Mouse (Mus musculus) cerebellum, adult 8-10 months (tissue): ENCODE data around the gene Eif4e.
"Not testable (repeated sequence)": the region's sequence is repeated elsewhere in the genome, so short reads cannot be mapped to it uniquely, and the experiment has no call there.

Experiments used
- DNase-seq: peaks from one replicate; pipeline ENCODE4 v3.0.0; 2022

Gene Eif4e

GRCm38 (mm10) chr3:138519218-138519617, 6.8 kb upstream of the Eif4e start:
- no peak for DNase-seq

GRCm38 (mm10) chr3:138523956-138524355, 2.0 kb upstream of the Eif4e start:
- DNase-seq, result no peak

GRCm38 (mm10) chr3:138525494-138525893, 485 bp upstream of the Eif4e start:
- no peak for DNase-seq

GRCm38 (mm10) chr3:138526916-138527666, 1.1 kb downstream of the Eif4e start:
- DNase-seq, result peak; percentile 96

GRCm38 (mm10) chr3:138527667-138528231, 1.8 kb downstream of the Eif4e start:
- peak; percentile 60 for DNase-seq

- DNase-seq, result no peak
Measured at GRCm38 (mm10) chr3:138528265-138528664, 2.3 kb downstream of the Eif4e start.

GRCm38 (mm10) chr3:138530578-138531478, 4.8 kb downstream of the Eif4e start:
- DNase-seq, result no peak

GRCm38 (mm10) chr3:138531479-138532181, 5.7 kb downstream of the Eif4e start:
- no peak for DNase-seq

- no peak for DNase-seq
Measured at GRCm38 (mm10) chr3:138532764-138533163, 6.8 kb downstream of the Eif4e start.

- no peak for DNase-seq
Measured at GRCm38 (mm10) chr3:138536031-138536430, 10.1 kb downstream of the Eif4e start.

- DNase-seq, result no peak
Measured at GRCm38 (mm10) chr3:138542621-138543020, 16.6 kb downstream of the Eif4e start.

GRCm38 (mm10) chr3:138544117-138544516, 18.1 kb downstream of the Eif4e start:
- no peak for DNase-seq

- DNase-seq, result no peak
Measured at GRCm38 (mm10) chr3:138546678-138547077, 20.7 kb downstream of the Eif4e start.

GRCm38 (mm10) chr3:138549045-138549444, 23.1 kb downstream of the Eif4e start:
- DNase-seq, result no peak

GRCm38 (mm10) chr3:138550336-138551123, 24.6 kb downstream of the Eif4e start:
- no peak for DNase-seq

GRCm38 (mm10) chr3:138555279-138555678, 29.3 kb downstream of the Eif4e start:
- DNase-seq, result not testable (repeated sequence)

- no peak for DNase-seq
Measured at GRCm38 (mm10) chr3:138558529-138558928, 32.5 kb downstream of the Eif4e start.

- no peak for DNase-seq
Measured at GRCm38 (mm10) chr3:138560242-138560641, 34.3 kb downstream of the Eif4e start.

GRCm38 (mm10) chr3:138560886-138561285, 34.9 kb downstream of the Eif4e start:
- no peak for DNase-seq

- no peak for DNase-seq
Measured at GRCm38 (mm10) chr3:138578867-138579266, 52.9 kb downstream of the Eif4e start.

- no peak for DNase-seq
Measured at GRCm38 (mm10) chr3:138586213-138586612, 60.2 kb downstream of the Eif4e start.

- no peak for DNase-seq
Measured at GRCm38 (mm10) chr3:138587137-138587536, 61.2 kb downstream of the Eif4e start.
